Mouse (Mus musculus): ENCODE measurements around the gene Bbs12.

The Bbs12 gene

DNA sequence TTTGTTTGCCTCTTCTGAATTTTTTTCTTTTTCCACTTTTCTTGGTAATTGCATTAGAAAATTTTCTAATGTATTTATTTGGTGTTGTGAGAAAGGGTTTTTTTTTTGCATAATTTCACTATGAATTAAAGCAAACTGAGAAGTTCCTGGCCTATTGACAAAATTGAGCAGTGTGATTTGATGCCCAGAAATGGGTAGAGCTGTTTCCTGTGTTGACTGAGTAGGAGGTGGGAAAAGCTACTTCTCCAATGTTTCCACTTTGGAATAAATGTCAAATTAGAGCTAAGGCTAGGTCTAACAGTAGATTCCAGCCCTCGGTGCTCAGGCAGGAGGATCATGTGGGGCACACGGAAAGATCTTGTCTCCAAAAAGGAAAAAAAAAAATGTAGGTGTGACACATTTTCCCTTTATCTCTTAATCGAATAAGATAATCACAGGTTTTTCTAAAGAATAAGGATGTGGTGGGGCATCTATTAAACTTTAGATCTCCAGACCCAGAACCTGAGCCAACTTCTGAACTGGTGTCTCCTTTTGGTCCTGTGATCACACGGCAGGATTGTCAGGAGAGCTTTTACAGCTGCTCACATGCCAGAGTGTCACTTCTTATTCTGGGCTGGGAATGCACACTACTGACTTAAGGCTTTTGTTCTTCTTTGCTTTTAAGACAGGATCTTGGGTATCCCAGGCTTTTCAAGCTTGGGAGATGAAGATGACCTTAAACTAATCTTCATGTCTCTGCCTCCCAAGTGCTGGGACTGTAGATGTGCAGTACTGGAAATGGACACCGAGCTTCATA is 13.2 kb downstream of the Bbs12 start:
- DNase-seq (ENCODE audit: extremely low read depth, low read depth, low spot score), result no peak

DNA sequence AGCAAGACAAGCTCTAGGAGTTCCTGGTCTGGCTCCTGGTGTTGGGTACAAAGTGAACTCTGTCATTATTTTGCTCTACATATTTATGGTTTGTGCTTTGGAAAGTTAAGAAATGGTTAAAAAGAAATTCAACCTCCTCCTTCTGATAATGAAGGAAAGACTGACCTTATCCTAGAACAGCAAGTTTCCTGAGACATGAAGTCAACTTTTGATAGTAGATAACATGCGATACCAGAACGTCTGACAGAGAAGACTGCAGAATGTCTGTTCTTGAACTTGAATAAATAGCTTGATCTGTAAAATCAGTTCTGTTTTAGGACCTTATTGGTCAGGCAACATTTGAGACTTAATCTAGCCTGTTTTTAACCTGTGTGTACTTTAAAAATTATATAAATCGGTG is 14.3 kb downstream of the Bbs12 start:
- no peak for DNase-seq (ENCODE audit: extremely low read depth, low read depth, low spot score)

DNA sequence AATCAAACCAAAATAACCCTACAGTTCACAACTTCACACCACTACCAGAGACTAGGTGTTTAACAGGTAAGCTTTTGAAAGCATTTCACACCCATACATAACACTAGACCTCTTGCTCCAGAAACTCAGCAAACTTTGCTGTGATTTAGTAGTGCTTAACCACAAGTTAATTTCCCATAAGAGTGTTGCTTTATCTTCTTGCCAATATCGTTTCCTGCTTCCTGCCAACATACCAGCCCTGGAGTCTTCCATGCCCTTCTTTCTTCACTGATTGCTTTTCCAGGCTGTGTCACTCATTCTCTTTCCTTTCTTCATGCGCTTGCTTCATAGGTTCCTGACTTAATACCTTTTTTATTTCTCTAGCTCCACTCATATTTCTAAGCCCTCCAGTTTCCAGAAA is 16.1 kb downstream of the Bbs12 start:
- DNase-seq (ENCODE audit: extremely low read depth, low read depth, low spot score), result no peak

DNA sequence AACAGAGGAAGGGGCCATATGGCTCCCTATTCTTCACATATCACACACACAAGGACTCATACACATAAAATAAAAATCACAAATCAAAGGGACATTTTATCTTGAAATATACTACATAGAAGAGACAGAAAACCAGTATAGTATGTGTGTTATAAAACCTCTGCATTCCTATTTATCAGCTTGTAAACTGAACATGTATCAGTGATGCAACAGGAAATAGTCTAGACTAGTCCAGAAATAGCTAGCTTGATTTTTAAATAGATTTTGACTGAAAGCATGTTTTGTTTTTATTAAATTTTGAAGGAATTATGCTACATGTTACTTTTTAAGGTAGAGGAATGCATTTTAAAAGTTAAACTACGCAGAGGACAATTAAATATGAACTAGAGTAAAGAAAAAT is 17.6 kb downstream of the Bbs12 start:
- DNase-seq (ENCODE audit: extremely low read depth, low read depth, low spot score), result no peak

DNA sequence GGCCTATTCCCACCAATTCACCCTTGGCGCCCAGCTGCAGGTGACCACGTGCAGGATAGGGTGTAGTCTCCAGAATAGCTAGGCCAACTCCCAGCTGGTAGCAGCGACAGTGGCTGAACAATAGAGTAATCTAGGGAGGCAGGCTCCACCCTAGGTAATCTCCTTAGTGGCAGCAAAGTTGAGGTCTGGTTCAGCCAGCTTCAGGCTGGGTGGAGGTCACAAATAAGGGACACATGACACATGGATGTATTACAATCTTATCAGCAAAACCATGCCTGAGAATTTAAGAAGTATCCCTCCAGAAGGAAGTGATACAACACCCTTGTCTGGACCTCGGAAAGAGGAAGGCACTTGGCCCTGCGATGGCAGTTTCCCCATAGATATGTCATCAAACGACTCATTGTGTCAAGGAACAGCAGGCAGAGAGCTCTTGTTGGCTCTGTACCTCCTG is 19.7 kb downstream of the Bbs12 start:
- no peak for DNase-seq (ENCODE audit: extremely low read depth, low read depth, low spot score)

DNA sequence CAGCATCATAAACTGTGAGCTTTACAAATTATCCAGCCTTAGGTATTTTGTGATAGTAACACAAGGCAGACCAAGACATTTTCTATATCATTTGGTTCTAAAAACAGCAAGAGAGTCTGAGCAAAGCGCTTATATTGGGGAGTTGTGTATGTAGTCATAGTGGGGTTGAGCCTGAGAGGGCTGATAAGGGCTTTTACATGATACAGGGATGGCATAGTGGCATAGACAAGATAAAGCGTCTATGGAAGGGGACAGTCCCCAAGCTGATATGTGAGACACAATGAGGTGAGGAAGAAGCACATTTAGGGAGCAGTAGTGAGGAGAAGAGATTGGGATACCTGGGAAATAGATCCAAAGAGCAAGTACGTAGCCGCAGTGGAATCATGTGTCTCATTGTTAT is 21.7 kb downstream of the Bbs12 start:
- DNase-seq (ENCODE audit: extremely low read depth, low read depth, low spot score), result no peak

DNA sequence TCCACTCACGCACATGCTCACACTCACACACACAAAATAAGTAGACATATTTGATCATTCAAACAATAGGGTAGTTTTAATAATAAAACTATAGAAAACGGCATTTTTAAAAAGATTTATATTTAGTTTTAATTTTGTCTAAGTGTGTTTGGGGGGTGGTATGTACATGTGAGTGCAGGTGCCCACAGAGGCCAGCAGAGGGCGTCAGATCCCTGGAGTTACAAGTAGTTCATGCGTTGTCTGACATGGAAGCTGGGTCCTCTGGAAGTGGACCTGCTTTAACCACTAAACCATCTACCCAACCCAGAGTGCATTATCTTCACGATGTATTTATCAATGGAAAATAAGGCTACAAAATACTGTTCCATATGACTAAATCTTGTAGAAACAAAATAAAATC is 28.8 kb downstream of the Bbs12 start:
- no peak for DNase-seq (ENCODE audit: extremely low read depth, low read depth, low spot score)

- DNase-seq (ENCODE audit: extremely low read depth, low read depth, low spot score), result no peak
Measured at GRCm38 (mm10) chr3:37342811-37343210, 30.5 kb downstream of the Bbs12 start.

GRCm38 (mm10) chr3:37347671-37348070 is 35.3 kb downstream of the Bbs12 start:
- DNase-seq (ENCODE audit: extremely low read depth, low read depth, low spot score), result no peak

GRCm38 (mm10) chr3:37348221-37349165 is 36.1 kb downstream of the Bbs12 start, which contains the start of gene Fgf2:
Gene Fgf2 (plus strand): TSS chr3:37348346.
- no peak for DNase-seq (ENCODE audit: extremely low read depth, low read depth, low spot score)

- no peak for DNase-seq (ENCODE audit: extremely low read depth, low read depth, low spot score)
Measured at GRCm38 (mm10) chr3:37349166-37349548, 36.8 kb downstream of the Bbs12 start.

DNA sequence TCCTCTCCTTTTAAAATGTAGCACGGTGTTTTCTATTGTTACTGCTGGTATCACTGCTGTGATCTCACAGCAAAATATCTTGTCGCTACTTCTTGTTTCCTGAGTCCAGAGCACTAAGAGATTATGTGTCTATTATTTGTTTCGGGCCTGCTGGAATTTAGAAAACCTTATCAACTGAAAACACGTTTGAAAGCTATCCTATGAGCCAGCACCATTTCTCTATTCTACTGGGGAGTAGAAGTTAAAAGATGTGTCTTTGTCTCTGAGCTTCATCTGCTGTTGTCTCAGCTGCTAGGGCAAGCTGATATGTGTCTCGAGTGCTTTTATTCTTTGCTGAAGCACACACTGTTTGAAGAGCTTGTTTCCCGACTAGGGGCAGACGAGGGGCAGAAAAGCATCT is 38.0 kb downstream of the Bbs12 start:
- DNase-seq (ENCODE audit: extremely low read depth, low read depth, low spot score), result no peak

DNA sequence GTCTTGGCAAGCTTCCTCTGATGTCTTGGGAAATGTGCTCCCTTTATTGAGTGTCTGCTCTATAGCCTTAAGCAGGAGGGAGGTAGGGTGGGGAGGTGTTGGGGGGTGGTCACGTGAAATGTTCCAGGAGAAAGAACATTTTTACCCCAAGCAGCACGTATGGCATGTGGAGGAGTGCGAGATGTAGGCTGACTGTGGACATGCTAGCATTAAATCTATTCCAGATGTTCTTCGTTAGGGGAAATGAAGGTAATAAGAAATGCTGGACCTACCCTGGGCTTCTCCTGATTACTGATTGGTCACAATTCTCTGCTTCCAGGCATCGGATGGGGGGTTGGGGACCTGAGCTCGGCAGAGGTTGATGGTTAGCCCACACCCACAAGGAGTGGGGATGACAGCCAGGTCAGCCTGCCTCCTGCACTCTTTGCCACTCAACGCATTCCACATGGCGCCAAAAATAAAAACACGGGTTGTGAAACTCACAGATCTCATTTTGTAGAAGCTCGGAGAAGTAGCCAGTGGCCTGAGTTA is 41.7 kb downstream of the Bbs12 start:
- DNase-seq (ENCODE audit: extremely low read depth, low read depth, low spot score), result no peak

GRCm38 (mm10) chr3:37354737-37355136 is 42.4 kb downstream of the Bbs12 start:
- peak; percentile 51 for DNase-seq (ENCODE audit: extremely low read depth, low read depth, low spot score)

DNA sequence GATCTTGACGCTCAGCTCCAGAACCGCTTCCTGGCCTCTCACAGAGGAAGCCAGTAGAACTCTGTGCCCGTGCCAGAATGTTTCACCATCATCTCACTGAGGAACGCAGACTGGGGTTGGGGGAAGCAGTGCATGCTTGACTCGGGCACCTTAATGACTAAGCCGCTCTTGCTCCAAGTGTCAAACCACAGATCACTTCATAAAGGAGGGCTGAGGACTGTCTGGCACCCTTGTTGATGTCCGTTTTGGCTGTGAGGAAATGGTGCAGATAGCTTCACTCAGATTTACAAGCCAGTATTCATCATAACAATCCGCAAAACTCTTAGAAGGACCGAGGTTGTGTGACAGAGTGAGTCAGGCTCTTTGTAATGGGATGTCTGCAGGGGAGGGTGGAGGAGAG is 48.4 kb downstream of the Bbs12 start:
- DNase-seq (ENCODE audit: extremely low read depth, low read depth, low spot score), result no peak

DNA sequence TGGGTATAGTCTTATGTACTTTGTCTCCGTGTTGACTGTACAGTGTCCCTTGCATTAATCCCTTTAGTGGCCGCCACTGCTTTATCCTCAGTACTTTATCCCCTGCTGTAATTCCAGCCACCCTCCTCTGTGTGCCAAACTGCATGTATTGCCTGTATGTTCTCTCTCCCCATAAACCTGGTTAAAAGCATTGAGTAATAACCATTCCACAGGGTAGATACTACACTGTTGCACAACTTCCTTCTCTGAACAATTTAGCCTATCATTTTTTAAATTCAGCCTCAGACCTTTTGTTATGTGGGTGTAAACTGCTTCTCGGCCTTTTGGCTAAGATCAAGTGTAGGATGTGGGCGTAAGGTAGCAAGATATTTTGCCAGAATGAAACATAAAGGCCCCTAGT is 52.8 kb downstream of the Bbs12 start:
- peak; percentile 64 for DNase-seq (ENCODE audit: extremely low read depth, low read depth, low spot score)

- no peak for DNase-seq (ENCODE audit: extremely low read depth, low read depth, low spot score)
Measured at GRCm38 (mm10) chr3:37365976-37366375, 53.6 kb downstream of the Bbs12 start.

- no peak for DNase-seq (ENCODE audit: extremely low read depth, low read depth, low spot score)
Measured at GRCm38 (mm10) chr3:37366381-37367053, 54.2 kb downstream of the Bbs12 start.

- no peak for DNase-seq (ENCODE audit: extremely low read depth, low read depth, low spot score)
Measured at GRCm38 (mm10) chr3:37370407-37370806, 58.1 kb downstream of the Bbs12 start.
